Mouse (Mus musculus): ENCODE results near the gene Ppfibp1.

GRCm38 (mm10) chr6:146908801-146909200 is 20.5 kb downstream of the Ppfibp1 start:
- TF ChIP-seq HCFC1 (IDR thresholded peaks at IDR 0.05; ENCODE audit: borderline replicate concordance, insufficient read depth, low read length) (no peak), MAFK (IDR thresholded peaks at IDR 0.05; ENCODE audit: insufficient read depth, low read depth, low read length) (no peak), ZC3H11A (IDR thresholded peaks at IDR 0.05; ENCODE audit: borderline replicate concordance, low read depth, low read length) (no peak), ZNF384 (IDR thresholded peaks at IDR 0.05; ENCODE audit: low read depth, low read length) (no peak)

Data from ES-E14 (cell line).